Mouse (Mus musculus) right cerebral cortex, postnatal 25 days (tissue): ENCODE results near the gene Map2k4.

ENCODE experiments used
- DNase-seq: peaks from one replicate; pipeline ENCODE4 v3.0.0; 2022

Map2k4 gene

DNA sequence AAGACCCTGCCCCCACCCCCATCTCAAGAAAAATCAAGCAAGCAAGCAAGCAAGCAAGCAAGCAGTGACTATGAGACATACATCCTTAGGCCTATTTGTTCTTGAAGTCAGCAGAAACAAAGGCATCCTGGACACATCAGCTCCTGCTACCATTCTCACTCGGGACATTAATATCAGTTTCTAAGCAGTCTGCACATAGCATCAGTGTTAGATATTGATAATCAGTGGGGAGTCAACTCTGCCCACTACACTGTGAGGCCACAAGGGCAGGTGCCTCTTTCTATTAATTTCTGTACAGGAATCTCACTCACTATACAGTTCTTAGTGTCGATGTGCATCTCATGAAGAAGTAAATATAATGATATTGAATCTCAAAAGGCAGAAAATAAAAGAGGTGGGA lies 14.6 kb downstream of the Map2k4 start:
- DNase-seq: no peak

GRCm38 (mm10) chr11:65771546-65771945 lies 16.6 kb downstream of the Map2k4 start:
- no peak for DNase-seq

DNA sequence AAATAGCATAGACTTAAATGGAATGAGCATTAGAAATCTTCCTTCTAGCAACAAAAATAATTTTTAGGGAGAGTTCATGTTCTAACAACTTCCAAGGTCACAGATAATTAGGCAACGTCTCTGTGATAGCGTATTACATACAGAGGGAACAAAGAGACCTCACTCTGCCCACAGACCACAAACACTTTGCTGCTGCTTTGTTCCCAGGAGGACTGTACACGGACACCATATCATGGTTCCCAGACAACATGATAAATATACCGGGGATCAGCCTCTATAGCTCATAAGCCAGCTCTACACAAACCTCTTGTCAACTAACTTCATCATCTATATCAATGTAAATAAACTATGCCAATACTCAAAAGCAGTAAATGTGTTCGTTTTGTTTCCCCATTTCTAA lies 18.1 kb downstream of the Map2k4 start:
- DNase-seq: no peak

- DNase-seq: no peak
Observed at GRCm38 (mm10) chr11:65768445-65768844, 19.7 kb downstream of the Map2k4 start.

GRCm38 (mm10) chr11:65760912-65761311 lies 27.2 kb downstream of the Map2k4 start:
- DNase-seq: no peak

- DNase-seq: no peak
Observed at GRCm38 (mm10) chr11:65759350-65759749, 28.7 kb downstream of the Map2k4 start.

- DNase-seq: no peak
Observed at GRCm38 (mm10) chr11:65754161-65754560, 33.9 kb downstream of the Map2k4 start.

DNA sequence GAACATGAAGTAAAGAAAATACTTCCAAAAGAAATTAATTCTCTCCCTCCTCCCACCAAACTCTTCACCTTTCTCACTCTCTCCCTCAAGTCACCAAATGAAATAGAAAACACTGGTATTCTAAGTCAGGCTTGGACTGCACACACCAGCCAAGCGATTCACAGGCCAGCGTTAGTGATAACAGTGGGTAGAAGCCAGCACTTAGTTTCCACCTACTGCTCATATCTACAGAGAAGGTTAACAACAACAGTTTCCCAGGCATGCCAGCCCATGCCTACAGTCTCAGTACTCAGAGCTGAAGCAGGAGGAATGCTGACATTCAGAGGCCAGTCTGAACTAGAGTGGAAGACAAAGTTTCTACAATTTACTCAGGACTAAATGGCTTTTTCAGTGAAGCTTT lies 34.5 kb downstream of the Map2k4 start:
- DNase-seq: no peak

DNA sequence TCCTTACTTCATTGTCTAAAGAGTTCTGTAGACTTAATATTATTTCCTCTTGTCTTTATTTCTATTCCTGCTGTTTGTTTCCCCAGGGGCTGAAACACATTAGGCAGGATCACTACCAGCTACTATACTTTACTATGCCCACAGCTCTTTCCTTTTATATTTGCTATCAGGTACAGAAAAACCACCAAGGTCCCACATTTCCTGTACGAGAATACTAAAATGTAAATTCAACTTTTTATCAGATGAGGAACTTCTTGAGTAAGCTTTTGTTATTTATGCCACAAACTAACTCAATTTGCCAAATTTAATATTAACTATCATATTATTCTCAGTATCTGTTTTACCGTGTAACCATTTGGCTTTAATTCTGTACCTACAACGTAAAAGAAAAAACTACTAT lies 37.6 kb downstream of the Map2k4 start:
- no peak for DNase-seq

GRCm38 (mm10) chr11:65747433-65747832 lies 40.7 kb downstream of the Map2k4 start:
- no peak for DNase-seq

- peak; percentile 30 for DNase-seq
Observed at GRCm38 (mm10) chr11:65745707-65746333, 42.3 kb downstream of the Map2k4 start.

DNA sequence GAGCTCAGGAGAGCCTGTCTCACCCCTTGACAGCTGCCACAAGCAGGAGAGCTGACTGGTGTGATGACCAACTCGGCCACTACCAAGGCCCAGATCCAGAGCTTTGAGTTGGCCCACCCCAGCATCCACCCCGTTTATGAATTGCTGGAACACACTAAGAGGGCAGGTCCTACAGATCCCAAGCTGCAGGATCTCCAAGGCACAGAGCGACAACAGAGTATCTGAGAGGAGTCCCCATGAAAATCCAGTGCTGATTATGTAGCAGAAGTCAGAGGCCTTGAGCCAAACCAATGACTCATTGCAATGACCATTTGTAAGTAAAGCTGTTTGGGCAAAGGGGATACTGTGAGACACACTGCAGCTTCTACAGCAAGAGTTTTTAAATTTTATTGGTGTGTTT lies 44.2 kb downstream of the Map2k4 start:
- DNase-seq: no peak

DNA sequence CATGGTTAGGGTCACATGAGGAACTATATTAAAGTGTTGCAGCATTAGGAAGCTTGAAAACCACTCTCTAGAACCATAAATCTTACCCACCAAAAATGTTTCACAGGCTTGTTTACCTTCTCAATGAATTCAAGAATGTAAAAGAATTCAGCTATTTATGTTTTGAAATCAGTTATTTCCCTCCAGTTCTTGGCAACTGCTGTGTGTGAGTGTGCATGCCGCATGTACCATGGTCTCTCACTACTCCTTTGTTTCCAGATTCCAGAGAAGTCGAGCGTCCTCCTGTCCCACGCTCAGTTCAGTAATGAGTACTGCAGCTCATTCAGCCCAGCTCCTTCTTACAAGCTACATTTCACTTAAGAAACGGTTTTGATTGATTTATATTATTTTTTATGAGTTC lies 47.3 kb downstream of the Map2k4 start:
- no peak for DNase-seq

GRCm38 (mm10) chr11:65740390-65740789 lies 47.7 kb downstream of the Map2k4 start:
- DNase-seq: no peak

DNA sequence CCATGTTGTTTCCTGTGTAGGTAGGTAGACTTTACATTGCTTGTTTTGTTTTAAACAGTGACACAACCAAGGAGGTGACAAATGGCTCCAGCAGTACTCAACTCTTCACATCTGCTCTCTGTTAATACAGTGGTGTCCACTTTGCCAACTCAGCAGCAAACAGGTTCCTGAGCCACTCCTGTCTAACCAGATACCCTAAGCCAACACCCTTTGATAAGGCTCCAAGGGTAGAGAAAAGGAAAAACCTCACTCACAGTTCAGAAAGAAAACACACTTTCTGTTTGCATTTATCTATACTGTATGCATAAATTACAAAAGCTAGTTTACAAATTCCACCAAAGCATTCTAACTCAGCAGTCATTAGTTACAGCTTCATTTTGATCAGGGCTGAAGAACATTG lies 48.2 kb downstream of the Map2k4 start:
- no peak for DNase-seq

DNA sequence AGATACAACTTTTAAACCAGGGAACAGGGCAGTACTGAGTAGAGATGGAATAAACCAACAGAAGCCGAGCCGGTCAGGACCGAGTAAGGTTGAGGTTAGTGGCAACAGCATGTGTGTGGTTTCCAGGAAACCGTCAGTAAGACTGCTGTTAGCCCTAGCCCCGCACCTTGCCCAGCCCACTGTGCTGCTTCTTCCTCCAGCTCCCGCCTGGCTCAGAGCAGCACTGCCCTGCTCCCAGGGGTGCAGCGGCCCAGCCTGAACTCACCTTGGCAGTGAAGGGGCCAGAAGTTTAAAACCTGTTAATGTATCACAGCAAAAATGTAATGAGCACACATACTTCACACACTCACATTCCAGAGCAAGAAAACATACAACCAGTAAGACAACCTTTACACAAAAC lies 53.4 kb downstream of the Map2k4 start:
- no peak for DNase-seq

DNA sequence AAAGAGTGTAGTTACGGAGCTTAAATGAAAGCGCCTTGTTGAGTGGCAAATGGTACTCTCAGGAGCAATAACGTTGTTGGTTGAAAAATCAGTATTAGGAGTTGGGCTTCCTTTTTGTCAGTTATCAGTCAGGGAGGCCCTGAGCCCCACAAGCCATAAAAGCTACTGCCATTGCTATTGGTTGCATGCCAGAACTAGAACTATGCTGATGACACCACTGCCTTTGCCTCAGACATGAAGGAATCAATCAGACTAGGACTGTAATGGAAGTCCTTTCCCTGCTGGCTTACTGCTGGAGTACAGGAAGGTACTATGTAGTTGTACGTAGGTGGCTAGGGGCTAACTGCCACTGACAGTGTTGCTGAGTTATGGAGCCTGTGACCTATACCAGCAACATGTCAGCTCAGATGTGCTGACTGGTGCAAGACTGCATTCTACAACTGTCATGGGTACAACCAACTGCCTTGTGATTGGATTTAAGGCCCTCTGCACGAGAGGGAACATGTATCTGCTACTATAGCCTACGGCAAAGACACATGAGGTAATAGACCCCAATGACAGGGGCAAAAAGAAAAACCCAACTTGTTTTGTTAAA lies 58.4 kb downstream of the Map2k4 start:
- no peak for DNase-seq

DNA sequence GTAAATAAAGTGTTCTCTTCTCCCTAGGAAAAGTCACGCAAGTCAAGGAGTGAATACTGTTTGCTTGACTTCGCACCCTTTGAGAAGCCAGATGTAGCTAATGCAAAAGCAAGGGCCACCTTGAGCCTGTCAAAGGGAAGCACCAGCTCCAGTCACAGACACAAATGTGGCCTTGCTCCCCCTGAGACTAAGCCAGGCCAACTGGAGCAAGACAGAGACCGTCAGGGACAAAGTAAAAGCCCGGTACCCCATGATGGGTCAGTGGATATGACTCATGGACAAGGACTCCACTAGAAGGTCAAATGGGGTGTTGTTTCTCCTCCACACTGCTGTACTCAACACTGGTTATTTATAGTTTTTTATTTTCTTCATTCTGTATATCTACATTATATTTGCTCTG lies 59.2 kb downstream of the Map2k4 start:
- DNase-seq: no peak

DNA sequence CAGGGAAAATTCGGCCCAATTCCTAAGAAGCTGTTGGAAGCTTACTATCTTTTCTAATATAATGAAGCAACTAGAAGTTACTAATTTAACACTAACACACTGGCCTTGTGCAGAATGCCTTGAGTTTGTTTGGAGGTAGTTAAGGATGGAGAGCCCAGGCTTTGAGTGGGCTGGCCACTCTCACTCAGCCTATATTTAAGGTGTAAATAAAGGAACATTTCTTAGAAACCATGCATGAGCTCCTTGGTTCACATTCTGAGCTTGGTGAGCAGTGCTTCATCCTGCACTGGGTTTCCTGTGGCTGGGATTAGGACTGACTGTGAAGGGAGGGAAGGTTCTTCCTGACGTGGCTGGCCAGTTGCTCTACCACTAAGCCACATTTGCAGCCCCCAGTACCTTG lies 64.4 kb downstream of the Map2k4 start:
- DNase-seq: no peak

GRCm38 (mm10) chr11:65721615-65722014 lies 66.5 kb downstream of the Map2k4 start:
- DNase-seq: no peak

- no peak for DNase-seq
Observed at GRCm38 (mm10) chr11:65719960-65720359, 68.1 kb downstream of the Map2k4 start.

- no peak for DNase-seq
Observed at GRCm38 (mm10) chr11:65713830-65714229, 74.3 kb downstream of the Map2k4 start.

GRCm38 (mm10) chr11:65712754-65713306 lies 75.3 kb downstream of the Map2k4 start:
- DNase-seq: no peak

GRCm38 (mm10) chr11:65706784-65707183 lies 81.3 kb downstream of the Map2k4 start:
- no peak for DNase-seq

- DNase-seq: no peak
Observed at GRCm38 (mm10) chr11:65706176-65706575, 81.9 kb downstream of the Map2k4 start.
